Mouse (Mus musculus) midbrain, embryonic 16.5 days (tissue): ENCODE data around the gene Anks1b. TPM values are rescaled to one million over a fixed set of nuclear protein-coding genes. Genes with fewer than 3 reads are reported as not detected.

Experiments
- ATAC-seq: fragments of 200-750 bp; cut with Nextera tagmentation; 2 replicates; pipeline ENCODE4 v1.8.0; 2017; ENCODE audit warnings: moderate TSS enrichment
- H3K27ac ChIP-seq: fragments of 300-500 bp; sonication (generic); 2 replicates; pipeline ENCODE4 v1.5.1; 2014; ENCODE audit warnings: mild to moderate bottlenecking, low read length, mixed read lengths
- H3K27me3 ChIP-seq: fragments of 300-500 bp; sonication (generic); 2 replicates; pipeline ENCODE4 v1.6.1; 2014; ENCODE audit warnings: low read depth, low read length, mixed read lengths; ENCODE audit not compliant: control insufficient read depth, insufficient read depth
- H3K36me3 ChIP-seq: fragments of 300-500 bp; sonication (generic); 2 replicates; pipeline ENCODE4 v1.6.1; 2014; ENCODE audit warnings: mild to moderate bottlenecking, low read length, moderate library complexity, mixed read lengths; ENCODE audit not compliant: control insufficient read depth, insufficient read depth
- H3K4me1 ChIP-seq: fragments of 300-500 bp; sonication (generic); 2 replicates; pipeline ENCODE4 v1.6.1; 2014; ENCODE audit warnings: mild to moderate bottlenecking, low read length, mixed read lengths; ENCODE audit not compliant: control insufficient read depth, insufficient read depth
- H3K4me2 ChIP-seq: fragments of 300-500 bp; sonication (generic); 2 replicates; pipeline ENCODE4 v1.6.1; 2014; ENCODE audit warnings: mild to moderate bottlenecking, low read length, mixed read lengths
- H3K4me3 ChIP-seq: fragments of 300-500 bp; sonication (generic); 2 replicates; pipeline ENCODE4 v1.5.1; 2014; ENCODE audit warnings: low read depth, mild to moderate bottlenecking, low read length, moderate library complexity, mixed read lengths
- H3K9ac ChIP-seq: fragments of 300-500 bp; sonication (generic); 2 replicates; pipeline ENCODE4 v1.6.1; 2014; ENCODE audit warnings: low read depth, low read length, mixed read lengths
- H3K9me3 ChIP-seq: fragments of 300-500 bp; sonication (generic); replicated peaks from 2 replicates; pipeline ENCODE4 v1.6.1; 2014; ENCODE audit warnings: mild to moderate bottlenecking, low read length, mixed read lengths; ENCODE audit not compliant: control insufficient read depth, poor library complexity, severe bottlenecking
- WGBS: fragments of 180-500 bp; shearing (Covaris S2); extraction: QIAGEN DNeasy Blood & Tissue Kit; methylation state at CpG from one replicate; pipeline ENCODE4 v1.1.7; 2014; 5-methylcytosine and 5-hydroxymethylcytosine counted together
- polyA plus RNA-seq: library from polyadenylated mRNA; unstranded; fragments of >200 nt; fragmentation: Nextera tagmentation; extraction: Ambion mirVana; gene quantifications from 2 replicates; pipeline ENCODE4 v1.2.1, GENCODE M21; 2015

The Anks1b gene
- polyA plus RNA-seq, 1 experiment from 2014 or later, result 94.3 TPM

- no peaks in the 10 kb centered on the region for H3K27me3 ChIP-seq
- no peak overlapping the region for H3K4me3 ChIP-seq
- no peaks in the 10 kb centered on the region for H3K9me3 ChIP-seq
- peaks cover 4% of the 10 kb centered on the region; the same call in 1 of the 2 replicates for H3K4me1 ChIP-seq
- 73% methylated on average over 1 of the region's 1 CpGs for WGBS
- H3K27ac ChIP-seq, result no peak overlapping the region
- H3K36me3 ChIP-seq, result no peaks in the 10 kb centered on the region
- no peak overlapping the region for H3K9ac ChIP-seq
- no peak overlapping the region for H3K4me2 ChIP-seq
- ATAC-seq, result no peak
These were observed 484.0 kb downstream of the Anks1b start for GRCm38 (mm10) chr10:90357169-90357907.

GRCm38 (mm10) chr10:90369015-90369414 is 495.7 kb downstream of the Anks1b start:
- no peaks in the 10 kb centered on the region for H3K27me3 ChIP-seq
- WGBS, result 97% methylated on average over 7 of the region's 7 CpGs
- no peak for ATAC-seq
- H3K9ac ChIP-seq, result no peak overlapping the region
- no peaks in the 10 kb centered on the region for H3K4me1 ChIP-seq
- H3K9me3 ChIP-seq, result no peaks in the 10 kb centered on the region
- no peak overlapping the region for H3K4me3 ChIP-seq
- H3K4me2 ChIP-seq, result no peak overlapping the region
- no peaks in the 10 kb centered on the region for H3K36me3 ChIP-seq
- no peak overlapping the region for H3K27ac ChIP-seq

- peak; percentile 62; the same call in 1 of the 2 replicates for ATAC-seq
- 91% methylated on average over 3 of the region's 3 CpGs for whole genome bisulfite sequencing
- no peaks in the 10 kb centered on the region for H3K27me3 ChIP-seq
- H3K4me3 ChIP-seq, result no peak overlapping the region
- no peak overlapping the region for H3K27ac ChIP-seq
- no peak overlapping the region for H3K4me2 ChIP-seq
- H3K9ac ChIP-seq, result no peak overlapping the region
- H3K4me1 ChIP-seq, result no peaks in the 10 kb centered on the region
- H3K9me3 ChIP-seq, result no peaks in the 10 kb centered on the region
- no peaks in the 10 kb centered on the region for H3K36me3 ChIP-seq
These were observed 497.4 kb downstream of the Anks1b start for GRCm38 (mm10) chr10:90370751-90371150.

GRCm38 (mm10) chr10:90373469-90373868 is 500.2 kb downstream of the Anks1b start:
- Histone ChIP-seq H3K27ac (no peak overlapping the region), H3K27me3 (no peaks in the 10 kb centered on the region), H3K4me1 (no peaks in the 10 kb centered on the region), H3K9ac (no peak overlapping the region), H3K9me3 (no peaks in the 10 kb centered on the region), H3K36me3 (no peaks in the 10 kb centered on the region), H3K4me2 (no peak overlapping the region), H3K4me3 (no peak overlapping the region)
- peak; percentile 48; the same call in 1 of the 2 replicates for ATAC-seq
- whole genome bisulfite sequencing, result 34% methylated on average over 4 of the region's 4 CpGs

- H3K9ac ChIP-seq, result no peak overlapping the region
- H3K27me3 ChIP-seq, result no peaks in the 10 kb centered on the region
- no peak overlapping the region for H3K27ac ChIP-seq
- H3K4me3 ChIP-seq, result no peak overlapping the region
- 78% methylated on average over 1 of the region's 1 CpGs for WGBS
- H3K36me3 ChIP-seq, result no peaks in the 10 kb centered on the region
- no peaks in the 10 kb centered on the region for H3K9me3 ChIP-seq
- peaks cover 12% of the 10 kb centered on the region; the same call in 1 of the 2 replicates for H3K4me1 ChIP-seq
- ATAC-seq, result no peak
- H3K4me2 ChIP-seq, result no peak overlapping the region
These were observed 503.3 kb downstream of the Anks1b start for GRCm38 (mm10) chr10:90376605-90377004.

- Histone ChIP-seq H3K27me3 (no peaks in the 10 kb centered on the region), H3K27ac (peak overlapping the region; percentile 64), H3K9ac (no peak overlapping the region), H3K9me3 (no peaks in the 10 kb centered on the region), H3K4me3 (no peak overlapping the region), H3K4me2 (no peak overlapping the region), H3K4me1 (peaks cover 12% of the 10 kb centered on the region; the same call in 1 of the 2 replicates), H3K36me3 (no peaks in the 10 kb centered on the region)
- 86% methylated on average over 1 of the region's 1 CpGs for WGBS
- ATAC-seq, result no peak
These were observed 506.8 kb downstream of the Anks1b start for GRCm38 (mm10) chr10:90380062-90380461.

GRCm38 (mm10) chr10:90380704-90381339 is 507.5 kb downstream of the Anks1b start:
- peak overlapping the region; percentile 64; the same call in 1 of the 2 replicates for H3K27ac ChIP-seq
- H3K9ac ChIP-seq, result no peak overlapping the region
- peak; percentile 95 for ATAC-seq
- no peak overlapping the region for H3K4me2 ChIP-seq
- no peak overlapping the region for H3K4me3 ChIP-seq
- 45% methylated on average over 8 of the region's 8 CpGs for WGBS
- H3K4me1 ChIP-seq, result peaks cover 12% of the 10 kb centered on the region; the same call in 1 of the 2 replicates
- no peaks in the 10 kb centered on the region for H3K36me3 ChIP-seq
- no peaks in the 10 kb centered on the region for H3K27me3 ChIP-seq
- H3K9me3 ChIP-seq, result no peaks in the 10 kb centered on the region

GRCm38 (mm10) chr10:90400382-90400781 is 527.1 kb downstream of the Anks1b start:
- H3K27ac ChIP-seq, result no peak overlapping the region
- no peak for ATAC-seq
- H3K27me3 ChIP-seq, result no peaks in the 10 kb centered on the region
- no peaks in the 10 kb centered on the region for H3K36me3 ChIP-seq
- no peak overlapping the region for H3K9ac ChIP-seq
- no peaks in the 10 kb centered on the region for H3K9me3 ChIP-seq
- no peaks in the 10 kb centered on the region for H3K4me1 ChIP-seq
- WGBS, result 95% methylated on average over 4 of the region's 4 CpGs
- no peak overlapping the region for H3K4me3 ChIP-seq
- no peak overlapping the region for H3K4me2 ChIP-seq

- Histone ChIP-seq H3K27ac (no peak overlapping the region), H3K9me3 (no peaks in the 10 kb centered on the region), H3K9ac (no peak overlapping the region), H3K4me3 (no peak overlapping the region), H3K27me3 (no peaks in the 10 kb centered on the region), H3K36me3 (no peaks in the 10 kb centered on the region), H3K4me1 (no peaks in the 10 kb centered on the region), H3K4me2 (no peak overlapping the region)
- 84% methylated on average over 2 of the region's 2 CpGs for WGBS
- ATAC-seq, result no peak
These were observed 535.2 kb downstream of the Anks1b start for GRCm38 (mm10) chr10:90408484-90408883.
